ENCODE assay signal across 18 mouse cellular contexts in genomic region chr8:8867924-8868323, GRCm38 (mm10).
A peak's percentile ranks its signal among the peaks of the same experiment; 100 is the strongest.
DNase-seq lines count a peak whose midpoint lies in the region; ATAC-seq and TF ChIP-seq lines count a peak whose summit lies in the region.
"Had no signal": no experiment of that assay in that cellular context is flagged by ENCODE, and none has a peak within 500 bp of the region (broad histone marks: within the 10 kb centered on the region; RNA-seq: fewer than 3 reads in every experiment).

No protein-coding gene starts in this region.

- no peak overlapping the region for H3K27ac ChIP-seq in hindbrain, postnatal 0 days
- H3K27ac ChIP-seq in hindbrain, embryonic 14.5 days = no peak overlapping the region
- H3K27ac ChIP-seq: neural tube, embryonic 15.5 days had no signal

- H3K4me3 ChIP-seq in hindbrain, postnatal 0 days (ENCODE audit: low read length) = no peak overlapping the region
- no peak overlapping the region for H3K4me3 ChIP-seq in hindbrain, embryonic 14.5 days (replicated peaks; ENCODE audit: low read length)
- H3K4me3 ChIP-seq: erythroblast, embryonic 14.5 days; myocyte; neural tube, embryonic 15.5 days had no signal

- no peak overlapping the region for H3K4me2 ChIP-seq in hindbrain, postnatal 0 days (ENCODE audit: low read depth, low read length)
- H3K4me2 ChIP-seq in hindbrain, embryonic 14.5 days (replicated peaks) = no peak overlapping the region
- H3K4me2 ChIP-seq: neural tube, embryonic 15.5 days had no signal

- H3K27me3 ChIP-seq in hindbrain, postnatal 0 days (ENCODE audit: insufficient read depth, low read length) = no peaks in the 10 kb centered on the region
- H3K27me3 ChIP-seq in hindbrain, embryonic 14.5 days (ENCODE audit: control insufficient read depth, insufficient read depth, low read length) = peaks cover 6% of the 10 kb centered on the region; the same call in 1 of the 2 replicates
- H3K27me3 ChIP-seq: neural tube, embryonic 15.5 days; Patski had no signal

- ATAC-seq in hindbrain, postnatal 0 days = no peak
- no peak for ATAC-seq in hindbrain, embryonic 14.5 days (ENCODE audit: low FRiP score)
- ATAC-seq: activated CD4-positive, CD25-positive, alpha-beta regulatory T cell, adult 4 months; forebrain, embryonic 14.5 days; Patski had no signal

- WGBS in hindbrain, postnatal 0 days = 64% methylated on average over 8 of the region's 8 CpGs
- whole genome bisulfite sequencing in hindbrain, embryonic 14.5 days = 58% methylated on average over 8 of the region's 8 CpGs

- no peak overlapping the region for H3K9ac ChIP-seq in hindbrain, postnatal 0 days (replicated peaks; ENCODE audit: low read length)
- no peak overlapping the region for H3K9ac ChIP-seq in hindbrain, embryonic 14.5 days
- H3K9ac ChIP-seq: neural tube, embryonic 15.5 days had no signal

- no peaks in the 10 kb centered on the region for H3K4me1 ChIP-seq in hindbrain, postnatal 0 days (ENCODE audit: insufficient read depth, low read length)
- peaks cover 6% of the 10 kb centered on the region for H3K4me1 ChIP-seq in hindbrain, embryonic 14.5 days (replicated peaks; ENCODE audit: control insufficient read depth, insufficient read depth, low read length)

- TF ChIP-seq CTCF in hindbrain, postnatal 0 days (IDR thresholded peaks at IDR 0.05; ENCODE audit: low read depth) = peak; percentile 9; the same call in 1 of the 2 replicates

- no peaks in the 10 kb centered on the region for H3K36me3 ChIP-seq in hindbrain, postnatal 0 days (ENCODE audit: insufficient read depth, low read length)
- no peaks in the 10 kb centered on the region for H3K36me3 ChIP-seq in hindbrain, embryonic 14.5 days (replicated peaks; ENCODE audit: control insufficient read depth, insufficient read depth)
- H3K36me3 ChIP-seq: neural tube, embryonic 15.5 days had no signal

- no peak for DNase-seq in hindbrain, postnatal 0 days (ENCODE audit: low spot score)
- no peak for DNase-seq in hindbrain, embryonic 14.5 days (ENCODE audit: low spot score)
- DNase-seq in left cerebral cortex, postnatal 25 days (ENCODE audit: low spot score in 2 of 2) = peak; percentile 6 to 17
- DNase-seq in left cerebral cortex, postnatal 4 days = no peak
- DNase-seq in right cerebral cortex, adult 18-20 months = peak; percentile 10
- no peak for DNase-seq in right cerebral cortex, postnatal 10 days (ENCODE audit: low spot score in 2 of 2)
- DNase-seq in cerebellum, postnatal 10 days = no peak
- DNase-seq: adrenal gland, postnatal 14 days; cerebellum, adult 18-20 months; gastrocnemius, postnatal 14 days; liver; midbrain, embryonic 14.5 days had no signal

- intact Hi-C loops in left cerebral cortex, postnatal 25 days (cut with DNase I) = no loop called here
- intact Hi-C loops in left cerebral cortex, postnatal 4 days (cut with DNase I) = no loop called here

- no peaks in the 10 kb centered on the region for H3K9me3 ChIP-seq in hindbrain, postnatal 0 days (ENCODE audit: low read length)
- no peaks in the 10 kb centered on the region for H3K9me3 ChIP-seq in hindbrain, embryonic 14.5 days (ENCODE audit: control insufficient read depth, low read length)
- H3K9me3 ChIP-seq: neural tube, embryonic 15.5 days had no signal

Comparison
In these comparisons a context has a peak if more than half of its experiments do, and no peak if none do; other contexts are left out.
1. DNase-seq: peak in left cerebral cortex, postnatal 25 days (2 of 2) and right cerebral cortex, adult 18-20 months (single experiment); none in hindbrain, postnatal 0 days (single experiment), hindbrain, embryonic 14.5 days (single experiment), left cerebral cortex, postnatal 4 days (single experiment), right cerebral cortex, postnatal 10 days (0 of 2) and cerebellum, postnatal 10 days (0 of 2).